Mouse (Mus musculus) neural tube, embryonic 12.5 days (tissue): ENCODE measurements around the gene Patz1. TPM values are rescaled to one million over a fixed set of nuclear protein-coding genes. Genes with fewer than 3 reads are reported as not detected.
A peak's percentile ranks its signal among the peaks of the same experiment; 100 is the strongest.

Experiments
- ATAC-seq: fragments of 200-750 bp; cut with Nextera tagmentation; 2 replicates; pipeline ENCODE4 v1.8.0; 2017; ENCODE audit warnings: low read depth, mild to moderate bottlenecking, moderate TSS enrichment, moderate library complexity; ENCODE audit not compliant: low FRiP score
- H3K27ac ChIP-seq: fragments of 300-500 bp; sonication (generic); 2 replicates; pipeline ENCODE4 v1.5.1; 2016
- H3K27me3 ChIP-seq: fragments of 300-500 bp; sonication (generic); replicated peaks from 2 replicates; pipeline ENCODE4 v1.6.1; 2016; ENCODE audit warnings: mild to moderate bottlenecking
- H3K36me3 ChIP-seq: fragments of 300-500 bp; sonication (generic); 2 replicates; pipeline ENCODE4 v1.6.1; 2016; ENCODE audit warnings: mild to moderate bottlenecking
- H3K4me1 ChIP-seq: fragments of 300-500 bp; sonication (generic); 2 replicates; pipeline ENCODE4 v1.6.1; 2016
- H3K4me2 ChIP-seq: fragments of 300-500 bp; sonication (generic); replicated peaks from 2 replicates; pipeline ENCODE4 v1.6.1; 2016; ENCODE audit warnings: mild to moderate bottlenecking
- H3K4me3 ChIP-seq: fragments of 300-500 bp; sonication (generic); 2 replicates; pipeline ENCODE4 v1.5.1; 2016
- H3K9ac ChIP-seq: fragments of 300-500 bp; sonication (generic); 2 replicates; pipeline ENCODE4 v1.6.1; 2016; ENCODE audit warnings: mild to moderate bottlenecking
- H3K9me3 ChIP-seq: fragments of 300-500 bp; sonication (generic); 2 replicates; pipeline ENCODE4 v1.6.1; 2016; ENCODE audit warnings: mild to moderate bottlenecking
- whole genome bisulfite sequencing: fragments of 180-500 bp; shearing (Covaris S2); methylation state at CpG from one replicate; pipeline ENCODE4 v1.1.7; 2016; 5-methylcytosine and 5-hydroxymethylcytosine counted together
- polyA plus RNA-seq: library from polyadenylated mRNA; unstranded; fragments of >200 nt; fragmentation: Nextera tagmentation; extraction: Ambion mirVana; gene quantifications from 2 replicates; pipeline ENCODE4 v1.2.1, GENCODE M21; 2016

Gene Patz1
- polyA plus RNA-seq, 1 experiment from 2014 or later, result 117 TPM

- H3K4me2 ChIP-seq, result no peak overlapping the region
- H3K36me3 ChIP-seq, result peaks cover 59% of the 10 kb centered on the region
- H3K27ac ChIP-seq, result no peak overlapping the region
- H3K4me1 ChIP-seq, result no peaks in the 10 kb centered on the region
- H3K27me3 ChIP-seq, result no peaks in the 10 kb centered on the region
- ATAC-seq, result no peak
- no peaks in the 10 kb centered on the region for H3K9me3 ChIP-seq
- no peak overlapping the region for H3K9ac ChIP-seq
- no peak overlapping the region for H3K4me3 ChIP-seq
- WGBS, result 88% methylated on average over 10 of the region's 10 CpGs
Observed at GRCm38 (mm10) chr11:3311586-3312347, 23.1 kb downstream of the Patz1 start.

GRCm38 (mm10) chr11:3313294-3313693, 24.6 kb downstream of the Patz1 start:
- WGBS, result 94% methylated on average over 1 of the region's 1 CpGs
- H3K4me3 ChIP-seq, result no peak overlapping the region
- no peaks in the 10 kb centered on the region for H3K4me1 ChIP-seq
- H3K36me3 ChIP-seq, result peaks cover 44% of the 10 kb centered on the region
- H3K27me3 ChIP-seq, result no peaks in the 10 kb centered on the region
- H3K9me3 ChIP-seq, result no peaks in the 10 kb centered on the region
- no peak for ATAC-seq
- H3K9ac ChIP-seq, result no peak overlapping the region
- H3K4me2 ChIP-seq, result no peak overlapping the region
- no peak overlapping the region for H3K27ac ChIP-seq

- Histone ChIP-seq H3K4me3 (no peak overlapping the region), H3K27me3 (no peaks in the 10 kb centered on the region), H3K9me3 (no peaks in the 10 kb centered on the region), H3K4me1 (no peaks in the 10 kb centered on the region), H3K9ac (no peak overlapping the region), H3K36me3 (peaks cover 35% of the 10 kb centered on the region), H3K27ac (no peak overlapping the region), H3K4me2 (no peak overlapping the region)
- peak; percentile 66; the same call in 1 of the 2 replicates for ATAC-seq
- WGBS, result 18% methylated on average over 2 of the region's 2 CpGs
Observed at GRCm38 (mm10) chr11:3314148-3314547, 25.5 kb downstream of the Patz1 start.

GRCm38 (mm10) chr11:3318286-3318685, 29.6 kb downstream of the Patz1 start:
- no peak overlapping the region for H3K27ac ChIP-seq
- H3K36me3 ChIP-seq, result 0 out of 2 replicates have a peak, but pooled peaks cover 3% of the 10 kb centered on the region
- no peaks in the 10 kb centered on the region for H3K4me1 ChIP-seq
- H3K9me3 ChIP-seq, result no peaks in the 10 kb centered on the region
- H3K4me3 ChIP-seq, result no peak overlapping the region
- H3K4me2 ChIP-seq, result no peak overlapping the region
- WGBS, result 90% methylated on average over 3 of the region's 3 CpGs
- H3K9ac ChIP-seq, result no peak overlapping the region
- H3K27me3 ChIP-seq, result no peaks in the 10 kb centered on the region
- no peak for ATAC-seq

- no peak overlapping the region for H3K27ac ChIP-seq
- no peak for ATAC-seq
- H3K4me1 ChIP-seq, result peaks cover 10% of the 10 kb centered on the region; the same call in 1 of the 2 replicates
- H3K9ac ChIP-seq, result no peak overlapping the region
- H3K4me3 ChIP-seq, result no peak overlapping the region
- H3K36me3 ChIP-seq, result no peaks in the 10 kb centered on the region
- no peak overlapping the region for H3K4me2 ChIP-seq
- whole genome bisulfite sequencing, result 74% methylated on average over 5 of the region's 5 CpGs
- H3K9me3 ChIP-seq, result no peaks in the 10 kb centered on the region
- no peaks in the 10 kb centered on the region for H3K27me3 ChIP-seq
Observed at GRCm38 (mm10) chr11:3328271-3328670, 39.6 kb downstream of the Patz1 start.

GRCm38 (mm10) chr11:3328806-3329775, 40.4 kb downstream of the Patz1 start:
- Histone ChIP-seq H3K27me3 (no peaks in the 10 kb centered on the region), H3K4me1 (peaks cover 10% of the 10 kb centered on the region; the same call in 1 of the 2 replicates), H3K27ac (no peak overlapping the region), H3K4me3 (no peak overlapping the region), H3K4me2 (no peak overlapping the region), H3K9ac (no peak overlapping the region), H3K9me3 (no peaks in the 10 kb centered on the region), H3K36me3 (no peaks in the 10 kb centered on the region)
- no peak for ATAC-seq
- WGBS, result 80% methylated on average over 11 of the region's 11 CpGs

- H3K27ac ChIP-seq, result no peak within 1 kb of the TSS
- no peaks in the 10 kb centered on the region for H3K36me3 ChIP-seq
- peak within 1 kb of the TSS; percentile 57 for H3K9ac ChIP-seq
- H3K9me3 ChIP-seq, result no peaks in the 10 kb centered on the region
- H3K4me2 ChIP-seq, result peak within 1 kb of the TSS; percentile 91
- H3K27me3 ChIP-seq, result no peaks in the 10 kb centered on the region
- no peak for ATAC-seq
- peak within 1 kb of the TSS; percentile 46 for H3K4me3 ChIP-seq
- peaks cover 10% of the 10 kb centered on the region; the same call in 1 of the 2 replicates for H3K4me1 ChIP-seq
Observed at GRCm38 (mm10) chr11:3329891-3330451, 41.3 kb downstream of the Patz1 start, which contains the start of gene Pik3ip1. TSS of gene Pik3ip1 (plus strand) at chr11:3330401.

GRCm38 (mm10) chr11:3330566-3330965, 41.9 kb downstream of the Patz1 start:
- Histone ChIP-seq H3K27ac (no peak overlapping the region), H3K4me3 (peak overlapping the region; percentile 46), H3K9ac (peak overlapping the region; percentile 57), H3K27me3 (no peaks in the 10 kb centered on the region), H3K36me3 (no peaks in the 10 kb centered on the region), H3K4me2 (peak overlapping the region; percentile 91), H3K9me3 (no peaks in the 10 kb centered on the region), H3K4me1 (peaks cover 10% of the 10 kb centered on the region; the same call in 1 of the 2 replicates)
- WGBS, result 0% methylated on average over 9 of the region's 9 CpGs
- ATAC-seq, result no peak

- no peak for ATAC-seq
- Histone ChIP-seq H3K4me2 (peak overlapping the region; percentile 91), H3K27me3 (no peaks in the 10 kb centered on the region), H3K27ac (no peak overlapping the region), H3K9me3 (no peaks in the 10 kb centered on the region), H3K9ac (peak overlapping the region; percentile 57), H3K4me3 (peak overlapping the region; percentile 46), H3K36me3 (no peaks in the 10 kb centered on the region), H3K4me1 (peaks cover 10% of the 10 kb centered on the region; the same call in 1 of the 2 replicates)
- WGBS, result 5% methylated on average over 14 of the region's 14 CpGs
Observed at GRCm38 (mm10) chr11:3330991-3331750, 42.5 kb downstream of the Patz1 start.

GRCm38 (mm10) chr11:3331756-3332642, 43.3 kb downstream of the Patz1 start:
- Histone ChIP-seq H3K9me3 (no peaks in the 10 kb centered on the region), H3K27me3 (no peaks in the 10 kb centered on the region), H3K4me1 (peaks cover 17% of the 10 kb centered on the region), H3K27ac (no peak overlapping the region), H3K9ac (peak overlapping the region; percentile 60), H3K36me3 (no peaks in the 10 kb centered on the region), H3K4me3 (peak overlapping the region; percentile 46), H3K4me2 (peak overlapping the region; percentile 91)
- peak; percentile 95 for ATAC-seq
- WGBS, result under 1% methylated on average over 75 of the region's 75 CpGs
